Mouse (Mus musculus): ENCODE data around the gene Vmn1r214. TPM values are rescaled to one million over a fixed set of nuclear protein-coding genes. Genes with fewer than 3 reads are reported as not detected.

The Vmn1r214 gene
- polyA plus RNA-seq (2014; fragmentation: Nextera tagmentation; extraction: Ambion mirVana), result not detected in 2 replicates

DNA sequence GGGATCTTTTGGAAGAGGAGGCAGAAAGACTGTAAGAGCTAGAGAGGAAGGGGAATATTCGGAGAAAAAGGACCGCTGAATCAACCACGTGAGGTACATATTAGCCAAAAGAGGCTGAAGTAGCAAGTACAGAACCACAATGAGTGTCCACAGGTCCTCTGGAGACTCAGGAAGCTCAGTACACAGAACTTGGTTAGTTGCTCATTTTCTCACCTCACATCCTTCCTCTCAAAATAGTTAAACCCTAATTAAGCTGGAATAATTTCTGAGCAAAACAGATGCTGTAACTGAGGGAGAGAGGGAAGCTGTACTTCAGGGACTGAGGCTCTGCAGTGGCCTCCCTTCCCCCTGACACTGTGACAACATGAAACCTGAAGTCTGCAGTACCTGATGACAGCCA lies at the start of gene Vmn1r214:
Gene Vmn1r214, plus strand, starts transcription at position 301 of the 400 bp plus-strand sequence.
- 85% methylated on average over 3 of the region's 3 CpGs for WGBS
- H3K4me3 ChIP-seq (ENCODE audit: low read depth, low read length), result no peak within 1 kb of the TSS
- ATAC-seq (ENCODE audit: insufficient number of reproducible peaks, low FRiP score, low TSS enrichment, low read depth) (no peak), DNase-seq (ENCODE audit: low spot score) (no peak)
- H3K4me2 ChIP-seq (ENCODE audit: low read depth, severe bottlenecking), result no peak within 1 kb of the TSS
- no peaks in the 10 kb centered on the region for H3K27me3 ChIP-seq (ENCODE audit: control insufficient read depth, insufficient read depth, low read length)
- no peak within 1 kb of the TSS for H3K9ac ChIP-seq (ENCODE audit: low read length)
- H3K9me3 ChIP-seq (ENCODE audit: control insufficient read depth, low read length), result no peaks in the 10 kb centered on the region
- no peaks in the 10 kb centered on the region for H3K4me1 ChIP-seq (ENCODE audit: control insufficient read depth, insufficient read depth, low read length)
- H3K36me3 ChIP-seq (ENCODE audit: control insufficient read depth, insufficient read depth, low read length), result no peaks in the 10 kb centered on the region
- no peak within 1 kb of the TSS for H3K27ac ChIP-seq (replicated peaks; ENCODE audit: low read depth, low read length)

DNA sequence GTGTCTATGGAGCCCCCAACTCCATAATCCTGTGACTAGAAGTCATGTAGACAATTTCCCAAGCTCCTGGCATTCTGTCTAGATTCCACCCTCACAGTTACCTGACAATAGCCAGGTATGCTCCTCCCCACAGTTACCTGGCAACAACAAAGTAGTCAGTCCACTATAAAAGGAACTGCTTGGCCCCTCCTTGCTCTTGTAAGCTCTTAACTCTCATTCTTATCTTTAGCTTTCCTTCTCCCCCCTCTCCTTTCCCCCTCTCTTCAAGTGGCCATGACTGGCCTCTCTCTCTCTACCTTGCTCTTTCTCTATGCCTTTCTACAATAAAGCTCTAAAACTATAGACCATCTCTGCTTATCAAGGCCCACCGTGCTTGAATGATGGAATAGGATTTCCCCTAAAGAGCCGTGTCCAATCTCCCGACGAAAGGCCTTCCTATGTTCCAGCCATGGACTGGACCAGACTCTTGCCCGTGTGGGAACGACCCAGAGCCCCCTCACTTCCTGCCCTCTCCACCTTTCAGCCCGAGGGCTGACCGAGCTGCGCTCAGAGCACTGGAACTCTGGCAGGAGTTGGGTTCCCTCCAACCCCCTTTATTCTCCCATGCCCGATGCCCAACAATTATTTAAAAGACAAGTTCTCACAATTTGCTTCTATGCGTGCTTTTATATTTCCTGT lies 39.9 kb upstream of the Vmn1r214 start:
- Histone ChIP-seq H3K36me3 (ENCODE audit: control insufficient read depth, insufficient read depth, low read length) (no peaks in the 10 kb centered on the region), H3K27ac (replicated peaks; ENCODE audit: low read depth, low read length) (no peak overlapping the region), H3K4me2 (ENCODE audit: low read depth, severe bottlenecking) (no peak overlapping the region), H3K9ac (ENCODE audit: low read length) (no peak overlapping the region), H3K4me1 (ENCODE audit: control insufficient read depth, insufficient read depth, low read length) (no peaks in the 10 kb centered on the region), H3K4me3 (ENCODE audit: low read depth, low read length) (no peak overlapping the region), H3K27me3 (ENCODE audit: control insufficient read depth, insufficient read depth, low read length) (no peaks in the 10 kb centered on the region), H3K9me3 (ENCODE audit: control insufficient read depth, low read length) (no peaks in the 10 kb centered on the region)
- DNase-seq (ENCODE audit: low spot score), result no peak
- 90% methylated on average over 11 of the region's 11 CpGs for WGBS
- ATAC-seq (ENCODE audit: insufficient number of reproducible peaks, low FRiP score, low TSS enrichment, low read depth), result no peak

DNA sequence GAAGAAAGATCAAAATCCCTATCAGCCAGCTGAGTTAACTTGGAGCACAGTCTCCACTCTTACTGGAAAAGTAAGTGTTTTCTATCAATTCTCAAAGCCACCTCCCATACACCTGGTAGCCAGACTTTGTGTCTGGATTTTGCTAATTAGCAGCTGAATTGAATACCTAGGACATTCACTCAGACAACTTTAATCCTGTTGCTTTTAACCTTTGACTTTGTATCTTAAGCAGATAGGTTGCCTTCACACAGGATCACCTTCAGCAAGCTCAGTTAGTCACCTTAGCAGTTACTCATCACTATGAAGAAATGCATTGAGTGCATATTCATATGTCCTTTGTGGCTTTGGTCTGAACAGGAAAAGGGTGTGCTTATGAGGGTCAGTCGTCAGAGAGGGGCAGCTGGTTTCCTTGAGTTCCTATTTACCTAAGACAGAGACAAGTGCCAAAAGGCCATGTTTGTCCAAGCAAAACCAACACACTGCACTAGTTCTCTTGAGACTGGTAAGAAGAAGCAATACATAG lies 38.0 kb upstream of the Vmn1r214 start:
- WGBS, result 55% methylated on average over 1 of the region's 1 CpGs
- Histone ChIP-seq H3K36me3 (ENCODE audit: control insufficient read depth, insufficient read depth, low read length) (no peaks in the 10 kb centered on the region), H3K4me1 (ENCODE audit: control insufficient read depth, insufficient read depth, low read length) (no peaks in the 10 kb centered on the region), H3K9ac (ENCODE audit: low read length) (no peak overlapping the region), H3K27me3 (ENCODE audit: control insufficient read depth, insufficient read depth, low read length) (no peaks in the 10 kb centered on the region), H3K4me2 (ENCODE audit: low read depth, severe bottlenecking) (no peak overlapping the region), H3K4me3 (ENCODE audit: low read depth, low read length) (no peak overlapping the region), H3K27ac (replicated peaks; ENCODE audit: low read depth, low read length) (no peak overlapping the region), H3K9me3 (ENCODE audit: control insufficient read depth, low read length) (no peaks in the 10 kb centered on the region)
- DNase-seq (ENCODE audit: low spot score), result no peak
- no peak for ATAC-seq (ENCODE audit: insufficient number of reproducible peaks, low FRiP score, low TSS enrichment, low read depth)

- no peak for ATAC-seq (ENCODE audit: insufficient number of reproducible peaks, low FRiP score, low TSS enrichment, low read depth)
- H3K4me2 ChIP-seq (ENCODE audit: low read depth, severe bottlenecking), result no peak overlapping the region
- WGBS, result 75% methylated on average over 2 of the region's 2 CpGs
These were observed 37.5 kb upstream of the Vmn1r214 start for GRCm38 (mm10) chr13:22992721-22993120.

GRCm38 (mm10) chr13:23007356-23007755 lies 22.9 kb upstream of the Vmn1r214 start, which contains the start of gene Vmn1r213:
Gene Vmn1r213, plus strand, starts transcription at chr13:23007656.
- 79% methylated on average over 1 of the region's 1 CpGs for WGBS
- no peaks in the 10 kb centered on the region for H3K4me1 ChIP-seq (ENCODE audit: control insufficient read depth, insufficient read depth, low read length)
- H3K4me3 ChIP-seq (ENCODE audit: low read depth, low read length), result no peak within 1 kb of the TSS
- H3K27ac ChIP-seq (replicated peaks; ENCODE audit: low read depth, low read length), result no peak within 1 kb of the TSS
- no peak within 1 kb of the TSS for H3K9ac ChIP-seq (ENCODE audit: low read length)
- H3K4me2 ChIP-seq (ENCODE audit: low read depth, severe bottlenecking), result no peak within 1 kb of the TSS
- no peaks in the 10 kb centered on the region for H3K9me3 ChIP-seq (ENCODE audit: control insufficient read depth, low read length)
- no peak for ATAC-seq (ENCODE audit: insufficient number of reproducible peaks, low FRiP score, low TSS enrichment, low read depth)
- no peak for DNase-seq (ENCODE audit: low spot score)
- H3K27me3 ChIP-seq (ENCODE audit: control insufficient read depth, insufficient read depth, low read length), result no peaks in the 10 kb centered on the region
- no peaks in the 10 kb centered on the region for H3K36me3 ChIP-seq (ENCODE audit: control insufficient read depth, insufficient read depth, low read length)

More at GRCm38 (mm10) chr13:22992721-22993120, 37.5 kb upstream of the Vmn1r214 start:
- Histone ChIP-seq H3K9ac (ENCODE audit: low read length) (no peak overlapping the region), H3K27me3 (ENCODE audit: control insufficient read depth, insufficient read depth, low read length) (no peaks in the 10 kb centered on the region), H3K36me3 (ENCODE audit: control insufficient read depth, insufficient read depth, low read length) (no peaks in the 10 kb centered on the region), H3K9me3 (ENCODE audit: control insufficient read depth, low read length) (no peaks in the 10 kb centered on the region), H3K27ac (replicated peaks; ENCODE audit: low read depth, low read length) (no peak overlapping the region), H3K4me3 (ENCODE audit: low read depth, low read length) (no peak overlapping the region), H3K4me1 (ENCODE audit: control insufficient read depth, insufficient read depth, low read length) (no peaks in the 10 kb centered on the region)
- no peak for DNase-seq (ENCODE audit: low spot score)

GRCm38 (mm10) chr13:23018158-23018557 lies 12.1 kb upstream of the Vmn1r214 start:
- Histone ChIP-seq H3K36me3 (ENCODE audit: control insufficient read depth, insufficient read depth, low read length) (no peaks in the 10 kb centered on the region), H3K4me1 (ENCODE audit: control insufficient read depth, insufficient read depth, low read length) (no peaks in the 10 kb centered on the region), H3K27me3 (ENCODE audit: control insufficient read depth, insufficient read depth, low read length) (no peaks in the 10 kb centered on the region), H3K4me2 (ENCODE audit: low read depth, severe bottlenecking) (no peak overlapping the region), H3K27ac (replicated peaks; ENCODE audit: low read depth, low read length) (no peak overlapping the region), H3K4me3 (ENCODE audit: low read depth, low read length) (no peak overlapping the region), H3K9me3 (ENCODE audit: control insufficient read depth, low read length) (no peaks in the 10 kb centered on the region), H3K9ac (ENCODE audit: low read length) (no peak overlapping the region)
- DNase-seq (ENCODE audit: low spot score) (no peak), ATAC-seq (ENCODE audit: insufficient number of reproducible peaks, low FRiP score, low TSS enrichment, low read depth) (no peak)

DNA sequence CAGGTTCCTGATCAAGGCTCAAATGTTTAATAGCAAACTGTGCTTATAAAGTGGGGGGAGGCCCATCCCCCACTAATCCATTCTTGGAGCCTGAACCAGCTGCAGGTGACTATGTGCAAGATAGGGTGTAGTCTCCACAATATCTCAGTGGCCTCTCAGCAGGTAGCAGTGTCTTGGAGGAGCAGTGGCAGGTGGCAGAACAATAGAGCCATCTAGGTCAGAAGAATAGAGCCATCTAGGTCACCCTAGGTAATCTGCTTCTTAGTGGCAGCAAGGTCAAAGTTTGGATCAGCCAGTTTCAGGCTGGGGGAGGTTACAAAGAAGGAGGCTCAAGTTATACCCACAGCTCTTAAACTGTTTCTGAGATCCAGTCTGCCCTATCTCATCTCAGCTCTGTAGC lies 5.4 kb upstream of the Vmn1r214 start:
- ATAC-seq (ENCODE audit: insufficient number of reproducible peaks, low FRiP score, low TSS enrichment, low read depth), result no peak
- H3K27ac ChIP-seq (replicated peaks; ENCODE audit: low read depth, low read length), result no peak overlapping the region
- no peaks in the 10 kb centered on the region for H3K4me1 ChIP-seq (ENCODE audit: control insufficient read depth, insufficient read depth, low read length)

GRCm38 (mm10) chr13:23057778-23058177 lies 27.6 kb downstream of the Vmn1r214 start:
- H3K27ac ChIP-seq (replicated peaks; ENCODE audit: low read depth, low read length), result no peak overlapping the region
- WGBS, result 62% methylated on average over 1 of the region's 1 CpGs
- H3K9ac ChIP-seq (ENCODE audit: low read length), result no peak overlapping the region
- no peak for ATAC-seq (ENCODE audit: insufficient number of reproducible peaks, low FRiP score, low TSS enrichment, low read depth)
- no peak overlapping the region for H3K4me3 ChIP-seq (ENCODE audit: low read depth, low read length)
- no peaks in the 10 kb centered on the region for H3K4me1 ChIP-seq (ENCODE audit: control insufficient read depth, insufficient read depth, low read length)
- H3K9me3 ChIP-seq (ENCODE audit: control insufficient read depth, low read length), result no peaks in the 10 kb centered on the region
- no peak for DNase-seq (ENCODE audit: low spot score)
- H3K4me2 ChIP-seq (ENCODE audit: low read depth, severe bottlenecking), result no peak overlapping the region
- H3K36me3 ChIP-seq (ENCODE audit: control insufficient read depth, insufficient read depth, low read length), result no peaks in the 10 kb centered on the region
- H3K27me3 ChIP-seq (ENCODE audit: control insufficient read depth, insufficient read depth, low read length), result no peaks in the 10 kb centered on the region

More for the DNA sequence above, 5.4 kb upstream of the Vmn1r214 start:
- no peak for DNase-seq (ENCODE audit: low spot score)
- no peaks in the 10 kb centered on the region for H3K9me3 ChIP-seq (ENCODE audit: control insufficient read depth, low read length)
- H3K9ac ChIP-seq (ENCODE audit: low read length), result no peak overlapping the region
- H3K27me3 ChIP-seq (ENCODE audit: control insufficient read depth, insufficient read depth, low read length), result no peaks in the 10 kb centered on the region
- no peak overlapping the region for H3K4me2 ChIP-seq (ENCODE audit: low read depth, severe bottlenecking)
- no peaks in the 10 kb centered on the region for H3K36me3 ChIP-seq (ENCODE audit: control insufficient read depth, insufficient read depth, low read length)
- H3K4me3 ChIP-seq (ENCODE audit: low read depth, low read length), result no peak overlapping the region

- no peak for ATAC-seq (ENCODE audit: insufficient number of reproducible peaks, low FRiP score, low TSS enrichment, low read depth)
- Histone ChIP-seq H3K27me3 (ENCODE audit: control insufficient read depth, insufficient read depth, low read length) (no peaks in the 10 kb centered on the region), H3K27ac (replicated peaks; ENCODE audit: low read depth, low read length) (no peak within 1 kb of the TSS), H3K4me2 (ENCODE audit: low read depth, severe bottlenecking) (no peak within 1 kb of the TSS), H3K4me1 (ENCODE audit: control insufficient read depth, insufficient read depth, low read length) (no peaks in the 10 kb centered on the region), H3K9me3 (ENCODE audit: control insufficient read depth, low read length) (no peaks in the 10 kb centered on the region), H3K36me3 (ENCODE audit: control insufficient read depth, insufficient read depth, low read length) (no peaks in the 10 kb centered on the region), H3K4me3 (ENCODE audit: low read depth, low read length) (no peak within 1 kb of the TSS), H3K9ac (ENCODE audit: low read length) (no peak within 1 kb of the TSS)
- DNase-seq (ENCODE audit: low spot score), result no peak
- WGBS, result 68% methylated on average over 1 of the region's 1 CpGs
These were observed 37.5 kb downstream of the Vmn1r214 start, which contains the start of gene Vmn1r215 for GRCm38 (mm10) chr13:23067725-23068124. Gene Vmn1r215, plus strand, starts transcription at chr13:23068025.

Data from limb, embryonic 11.5 days (tissue).